Mouse (Mus musculus) embryonic facial prominence, embryonic 11.5 days (tissue): ENCODE data around the gene Chst11. TPM values are rescaled to one million over a fixed set of nuclear protein-coding genes. Genes with fewer than 3 reads are reported as not detected.
A peak's percentile ranks its signal among the peaks of the same experiment; 100 is the strongest.

ENCODE experiments used
- ATAC-seq: fragments of 200-750 bp; cut with Nextera tagmentation; replicated peaks from 2 replicates; pipeline ENCODE4 v1.8.0; 2017; ENCODE audit warnings: low read depth; ENCODE audit not compliant: insufficient number of reproducible peaks, low FRiP score, low TSS enrichment
- DNase-seq: peaks from one replicate; pipeline ENCODE4 v3.0.0-alpha.2; 2015; ENCODE audit warnings: low spot score
- H3K27ac ChIP-seq: fragments of 300-500 bp; sonication (generic); replicated peaks from 2 replicates; pipeline ENCODE4 v1.5.1; 2014; ENCODE audit warnings: mild to moderate bottlenecking, low read depth, low read length, control low read depth
- H3K27me3 ChIP-seq: fragments of 300-500 bp; sonication (generic); 2 replicates; pipeline ENCODE4 v1.6.1; 2014; ENCODE audit warnings: mild to moderate bottlenecking, low read length, moderate library complexity, mixed read lengths; ENCODE audit not compliant: control insufficient read depth, insufficient read depth
- H3K36me3 ChIP-seq: fragments of 300-500 bp; sonication (generic); replicated peaks from 2 replicates; pipeline ENCODE4 v1.6.1; 2014; ENCODE audit warnings: low read depth, mild to moderate bottlenecking, low read length, moderate library complexity, mixed read lengths; ENCODE audit not compliant: control insufficient read depth, insufficient read depth
- H3K4me1 ChIP-seq: fragments of 300-500 bp; sonication (generic); 2 replicates; pipeline ENCODE4 v1.6.1; 2014; ENCODE audit warnings: low read length, mixed read lengths; ENCODE audit not compliant: control insufficient read depth, insufficient read depth
- H3K4me2 ChIP-seq: fragments of 300-500 bp; sonication (generic); 2 replicates; pipeline ENCODE4 v1.6.1; 2014; ENCODE audit warnings: low read depth, mild to moderate bottlenecking, control low read depth, low read length, moderate library complexity
- H3K4me3 ChIP-seq: fragments of 300-500 bp; sonication (generic); 2 replicates; pipeline ENCODE4 v1.5.1; 2014; ENCODE audit warnings: low read depth, low read length, control low read depth
- H3K9ac ChIP-seq: fragments of 300-500 bp; sonication (generic); replicated peaks from 2 replicates; pipeline ENCODE4 v1.6.1; 2014; ENCODE audit warnings: mild to moderate bottlenecking, control low read depth, low read length
- H3K9me3 ChIP-seq: fragments of 300-500 bp; sonication (generic); replicated peaks from 2 replicates; pipeline ENCODE4 v1.6.1; 2016; ENCODE audit warnings: mild to moderate bottlenecking, low read length, inconsistent platforms, mixed read lengths; ENCODE audit not compliant: control insufficient read depth
- WGBS: fragments of 180-500 bp; shearing (Covaris S2); extraction: QIAGEN DNeasy Blood & Tissue Kit; methylation state at CpG from one replicate; pipeline ENCODE4 v1.1.7; 2014; 5-methylcytosine and 5-hydroxymethylcytosine counted together
- polyA plus RNA-seq: library from polyadenylated mRNA; unstranded; fragments of >200 nt; fragmentation: Nextera tagmentation; extraction: Ambion mirVana; gene quantifications from 2 replicates; pipeline ENCODE4 v1.2.1, GENCODE M21; 2014

Chst11 gene
- polyA plus RNA-seq, 1 experiment from 2014 or later, result 2.1 TPM

DNA sequence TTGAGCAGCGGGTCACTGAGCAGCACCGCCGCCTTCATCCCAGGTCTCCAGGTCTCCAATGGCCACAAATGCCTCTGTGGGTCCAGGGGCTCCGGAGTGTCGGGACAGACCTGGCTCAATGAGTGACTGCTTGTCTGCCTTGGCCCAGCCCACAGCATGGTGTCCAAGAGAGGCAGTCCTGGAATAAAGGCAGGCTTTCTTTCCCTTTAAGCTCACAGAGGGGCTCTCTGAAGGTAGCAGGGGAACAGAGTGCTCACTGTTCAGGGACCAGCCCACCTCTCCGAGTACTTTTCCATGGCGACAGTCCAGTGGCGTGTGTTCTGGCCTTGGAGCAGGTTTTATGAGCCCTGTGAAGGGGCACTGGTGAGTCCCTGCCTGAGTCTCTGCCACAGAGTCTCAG is 145.3 kb downstream of the Chst11 start:
- Histone ChIP-seq H3K9me3 (no peaks in the 10 kb centered on the region), H3K4me2 (no peak overlapping the region), H3K27ac (no peak overlapping the region), H3K4me1 (no peaks in the 10 kb centered on the region), H3K9ac (peak overlapping the region; percentile 25; the same call in 1 of the 2 replicates), H3K4me3 (no peak overlapping the region), H3K27me3 (no peaks in the 10 kb centered on the region), H3K36me3 (no peaks in the 10 kb centered on the region)
- no peak for ATAC-seq
- no peak for DNase-seq
- WGBS, result 37% methylated on average over 8 of the region's 8 CpGs

DNA sequence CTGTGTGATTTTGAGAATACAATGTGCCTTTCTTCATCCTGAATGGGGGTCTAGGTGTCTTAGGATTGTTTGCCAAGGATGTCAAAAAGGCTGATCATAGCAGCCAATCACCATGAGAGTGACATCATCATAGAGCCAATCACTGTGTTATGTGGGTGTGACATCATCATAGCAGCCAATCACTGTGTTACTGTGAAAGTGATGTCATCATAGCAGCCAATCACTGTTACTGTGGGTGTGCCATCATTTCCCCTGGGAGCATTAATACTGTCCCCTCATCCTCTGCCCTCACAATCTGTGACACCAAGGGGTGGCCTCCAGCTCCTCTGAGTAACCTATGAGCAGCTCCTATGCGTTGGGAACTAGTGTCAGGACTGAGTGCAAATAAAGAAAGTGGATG is 146.6 kb downstream of the Chst11 start:
- 83% methylated on average over 1 of the region's 1 CpGs for WGBS
- Histone ChIP-seq H3K27me3 (no peaks in the 10 kb centered on the region), H3K4me1 (no peaks in the 10 kb centered on the region), H3K36me3 (no peaks in the 10 kb centered on the region), H3K27ac (no peak overlapping the region), H3K9me3 (no peaks in the 10 kb centered on the region), H3K4me2 (no peak overlapping the region), H3K4me3 (no peak overlapping the region), H3K9ac (no peak overlapping the region)
- ATAC-seq, result no peak
- no peak for DNase-seq

DNA sequence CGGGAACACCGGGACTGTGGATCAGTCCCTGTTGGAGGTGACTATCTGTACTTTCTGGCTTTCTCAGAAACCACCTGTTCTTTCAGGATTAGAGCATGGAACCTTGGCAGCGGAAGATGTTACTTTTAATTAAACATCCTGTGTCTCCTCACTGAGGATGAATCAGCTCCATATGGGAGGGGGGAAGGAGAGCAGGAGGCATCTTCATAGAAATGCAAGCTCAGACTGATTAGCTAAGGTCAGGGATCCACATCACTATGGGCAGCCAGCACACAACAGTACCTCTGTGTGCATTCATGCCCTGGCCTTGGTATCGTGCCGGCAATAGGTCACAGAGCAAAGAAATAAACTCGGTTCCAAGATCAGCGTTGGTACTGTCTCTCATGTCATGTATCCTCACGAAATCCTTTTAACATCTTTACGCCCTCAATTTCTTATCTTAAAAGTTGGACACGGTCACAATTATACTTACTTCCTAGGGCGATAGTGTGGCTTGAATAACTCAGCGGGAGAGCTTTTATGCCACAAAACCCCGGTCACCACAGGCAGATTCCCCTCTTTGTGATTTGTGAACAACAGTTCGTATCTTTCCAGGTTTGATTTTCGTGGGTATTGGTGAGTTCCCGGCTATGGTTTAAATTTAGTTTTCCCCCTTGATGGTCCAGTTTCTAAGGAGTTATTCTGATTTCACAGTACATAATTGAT is 148.7 kb downstream of the Chst11 start:
- WGBS, result 25% methylated on average over 16 of the region's 16 CpGs
- H3K27me3 ChIP-seq, result no peaks in the 10 kb centered on the region
- no peak overlapping the region for H3K9ac ChIP-seq
- no peak overlapping the region for H3K27ac ChIP-seq
- DNase-seq (peak; percentile 18), ATAC-seq (no peak)
- H3K4me3 ChIP-seq, result no peak overlapping the region
- no peaks in the 10 kb centered on the region for H3K9me3 ChIP-seq
- no peak overlapping the region for H3K4me2 ChIP-seq
- no peaks in the 10 kb centered on the region for H3K36me3 ChIP-seq
- no peaks in the 10 kb centered on the region for H3K4me1 ChIP-seq

DNA sequence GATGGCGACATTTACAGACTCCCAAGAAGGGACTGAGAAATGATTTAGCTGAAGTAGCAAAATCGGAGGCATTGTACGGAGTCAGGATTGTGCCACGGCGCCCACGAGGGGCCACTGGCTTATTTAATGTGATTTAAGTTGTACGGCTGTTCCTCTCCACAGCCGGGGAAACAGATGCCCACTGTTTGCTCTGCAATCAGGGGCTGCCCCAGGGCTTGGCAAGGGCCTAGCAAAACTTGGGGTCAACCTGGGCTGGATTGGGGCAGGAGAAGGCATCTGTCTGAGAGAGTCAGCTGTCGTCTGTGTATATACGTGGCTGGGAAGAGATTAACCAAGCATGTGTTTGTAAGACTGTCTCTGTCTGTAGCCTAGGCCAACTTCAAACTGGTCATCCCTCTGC is 149.6 kb downstream of the Chst11 start:
- 0 out of 2 replicates have a peak overlapping the region, but pooled peaks have one; percentile 18 for H3K9ac ChIP-seq
- no peak overlapping the region for H3K4me3 ChIP-seq
- no peaks in the 10 kb centered on the region for H3K4me1 ChIP-seq
- no peaks in the 10 kb centered on the region for H3K9me3 ChIP-seq
- H3K27ac ChIP-seq, result no peak overlapping the region
- 0 out of 2 replicates have a peak, but pooled peaks have one; percentile 11 for ATAC-seq
- peak; percentile 30 for DNase-seq
- 22% methylated on average over 10 of the region's 10 CpGs for WGBS
- no peak overlapping the region; the same call in 1 of the 2 replicates for H3K4me2 ChIP-seq
- no peaks in the 10 kb centered on the region for H3K36me3 ChIP-seq
- H3K27me3 ChIP-seq, result no peaks in the 10 kb centered on the region

DNA sequence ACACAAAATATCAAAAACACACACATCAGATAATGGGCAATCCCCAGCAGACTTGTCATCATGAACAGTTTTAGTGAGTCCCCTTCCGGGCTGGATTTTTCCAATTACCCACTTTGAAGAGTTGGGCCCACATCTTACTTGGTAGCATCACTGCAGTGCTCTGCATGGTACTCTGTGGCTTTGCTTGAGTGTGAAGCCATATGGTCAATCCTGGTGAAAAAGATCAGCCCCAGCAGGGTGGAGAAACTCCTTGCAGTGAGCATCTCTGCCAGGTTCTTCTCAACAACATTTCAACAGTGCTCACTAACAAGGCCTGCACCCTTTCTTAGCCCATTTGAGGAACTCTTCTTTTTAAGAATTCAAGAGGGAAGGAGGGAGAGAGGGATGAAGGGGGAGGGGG is 150.7 kb downstream of the Chst11 start:
- 80% methylated on average over 1 of the region's 1 CpGs for WGBS

DNA sequence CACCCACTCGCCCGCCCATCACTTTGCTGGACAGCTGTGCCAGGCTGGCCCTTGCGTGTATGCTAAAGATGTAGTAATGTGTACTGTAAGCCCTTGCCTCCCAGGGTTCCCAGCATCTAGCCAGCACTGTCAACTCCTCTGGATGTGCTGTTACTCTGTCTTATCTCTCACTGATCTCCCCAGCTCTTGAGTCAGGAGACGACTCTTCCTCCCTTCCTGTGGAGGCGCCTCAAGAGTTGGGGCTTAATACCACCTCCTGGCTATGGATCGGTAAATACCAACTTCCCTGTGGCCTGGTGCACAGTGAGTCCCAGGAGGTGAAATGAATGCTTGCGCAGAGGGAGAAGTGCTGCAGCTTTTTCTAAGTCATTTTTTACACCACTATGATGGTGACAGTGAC is 151.8 kb downstream of the Chst11 start:
- H3K36me3 ChIP-seq, result no peaks in the 10 kb centered on the region
- whole genome bisulfite sequencing, result 75% methylated on average over 7 of the region's 7 CpGs
- H3K27ac ChIP-seq, result no peak overlapping the region
- H3K4me3 ChIP-seq, result no peak overlapping the region
- no peaks in the 10 kb centered on the region for H3K4me1 ChIP-seq
- no peak overlapping the region for H3K4me2 ChIP-seq
- no peaks in the 10 kb centered on the region for H3K9me3 ChIP-seq
- no peaks in the 10 kb centered on the region for H3K27me3 ChIP-seq
- DNase-seq (no peak), ATAC-seq (no peak)
- no peak overlapping the region for H3K9ac ChIP-seq

More for the DNA sequence above, 150.7 kb downstream of the Chst11 start:
- Histone ChIP-seq H3K9ac (no peak overlapping the region), H3K4me2 (no peak overlapping the region), H3K36me3 (no peaks in the 10 kb centered on the region), H3K4me1 (no peaks in the 10 kb centered on the region), H3K9me3 (no peaks in the 10 kb centered on the region), H3K4me3 (no peak overlapping the region), H3K27me3 (no peaks in the 10 kb centered on the region), H3K27ac (no peak overlapping the region)
- DNase-seq, result no peak
- no peak for ATAC-seq

DNA sequence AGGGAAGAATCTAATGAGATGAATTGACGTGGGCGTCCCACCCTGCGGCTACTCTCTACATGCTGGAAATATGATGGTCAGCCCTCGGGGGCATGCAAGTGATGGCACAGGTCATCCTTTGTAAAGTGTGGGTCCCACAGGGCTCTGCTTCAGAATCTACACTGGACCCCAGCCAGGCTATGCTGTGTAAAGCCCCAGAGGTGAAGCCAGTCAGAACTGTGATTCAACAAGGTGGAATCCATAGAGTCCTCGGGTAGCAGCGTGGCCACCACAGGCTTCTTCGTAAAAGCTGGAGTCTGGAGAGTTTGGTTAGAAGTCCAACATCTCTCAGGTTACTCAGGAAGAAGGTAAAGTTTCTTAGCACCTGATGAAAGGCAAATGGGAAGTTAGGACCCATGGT is 154.0 kb downstream of the Chst11 start:
- no peaks in the 10 kb centered on the region for H3K4me1 ChIP-seq
- ATAC-seq, result no peak
- H3K4me2 ChIP-seq, result no peak overlapping the region
- no peaks in the 10 kb centered on the region for H3K27me3 ChIP-seq
- H3K4me3 ChIP-seq, result no peak overlapping the region
- H3K27ac ChIP-seq, result no peak overlapping the region
- H3K36me3 ChIP-seq, result no peaks in the 10 kb centered on the region
- 85% methylated on average over 7 of the region's 7 CpGs for WGBS
- no peaks in the 10 kb centered on the region for H3K9me3 ChIP-seq
- no peak overlapping the region for H3K9ac ChIP-seq
- no peak for DNase-seq

DNA sequence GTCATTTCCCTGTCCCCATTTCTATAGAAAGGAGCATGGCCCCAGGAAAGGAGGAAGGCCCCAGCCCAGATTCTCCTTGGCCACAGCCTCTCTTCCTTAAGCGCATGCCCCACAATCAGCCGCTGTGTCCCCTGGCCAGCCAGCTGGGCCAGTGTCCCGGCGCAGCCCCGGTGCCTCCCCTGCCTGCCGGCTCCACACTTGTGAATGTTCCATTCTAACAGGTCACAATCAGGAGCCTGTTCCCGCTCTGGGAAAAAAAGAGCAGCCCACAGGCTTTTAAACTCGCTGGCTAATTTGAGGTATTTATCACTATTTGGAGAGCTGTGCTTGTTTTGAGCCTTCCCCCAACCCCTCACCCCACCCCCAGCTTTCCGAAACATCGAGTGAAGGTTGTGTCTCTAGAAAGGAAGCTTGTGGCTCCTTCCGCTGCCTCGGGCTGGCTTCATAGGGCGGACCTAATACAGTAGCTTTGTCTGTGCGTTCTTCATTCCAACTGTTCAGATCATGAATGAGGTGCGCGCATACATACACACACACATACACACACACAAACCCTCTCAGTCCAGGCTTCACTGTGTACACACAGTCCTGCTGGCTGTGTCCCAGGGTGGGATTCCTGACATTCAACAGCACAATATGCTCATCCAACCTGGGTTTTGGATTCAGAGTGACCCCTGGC is 155.1 kb downstream of the Chst11 start:
- 0 out of 2 replicates have a peak, but pooled peaks have one; percentile 30 for ATAC-seq
- whole genome bisulfite sequencing, result 36% methylated on average over 16 of the region's 16 CpGs

More for the DNA sequence above, 155.1 kb downstream of the Chst11 start:
- H3K27ac ChIP-seq, result no peak overlapping the region
- no peak overlapping the region for H3K9ac ChIP-seq
- H3K27me3 ChIP-seq, result no peaks in the 10 kb centered on the region
- no peak overlapping the region for H3K4me2 ChIP-seq
- DNase-seq, result peak; percentile 49
- no peaks in the 10 kb centered on the region for H3K36me3 ChIP-seq
- no peaks in the 10 kb centered on the region for H3K9me3 ChIP-seq
- H3K4me3 ChIP-seq, result no peak overlapping the region
- H3K4me1 ChIP-seq, result no peaks in the 10 kb centered on the region
